Mouse (Mus musculus) neural tube, embryonic 14.5 days (tissue): Measurements from ENCODE around the gene Sgcd. TPM values are rescaled to one million over a fixed set of nuclear protein-coding genes. Genes with fewer than 3 reads are reported as not detected.

Source experiments
- ATAC-seq: fragments of 200-750 bp; cut with Nextera tagmentation; 2 replicates; pipeline ENCODE4 v1.8.0; 2017; ENCODE audit warnings: low read depth, mild to moderate bottlenecking, moderate TSS enrichment, moderate library complexity
- H3K27ac ChIP-seq: fragments of 300-500 bp; sonication (generic); 2 replicates; pipeline ENCODE4 v1.5.1; 2014; ENCODE audit warnings: low read depth, mild to moderate bottlenecking, control low read depth, low read length, moderate library complexity, mixed read lengths
- H3K27me3 ChIP-seq: fragments of 300-500 bp; sonication (generic); 2 replicates; pipeline ENCODE4 v1.6.1; 2014; ENCODE audit warnings: low read length; ENCODE audit not compliant: control insufficient read depth, insufficient read depth
- H3K36me3 ChIP-seq: fragments of 300-500 bp; sonication (generic); 2 replicates; pipeline ENCODE4 v1.6.1; 2014; ENCODE audit warnings: low read length, mixed read lengths; ENCODE audit not compliant: control insufficient read depth, insufficient read depth
- H3K4me1 ChIP-seq: fragments of 300-500 bp; sonication (generic); 2 replicates; pipeline ENCODE4 v1.6.1; 2014; ENCODE audit warnings: low read length; ENCODE audit not compliant: control insufficient read depth, insufficient read depth
- H3K4me2 ChIP-seq: fragments of 300-500 bp; sonication (generic); 2 replicates; pipeline ENCODE4 v1.6.1; 2014; ENCODE audit warnings: mild to moderate bottlenecking, low read depth, low read length, control low read depth
- H3K4me3 ChIP-seq: fragments of 300-500 bp; sonication (generic); 2 replicates; pipeline ENCODE4 v1.5.1; 2014; ENCODE audit warnings: low read depth, low read length, control low read depth, mixed read lengths
- H3K9ac ChIP-seq: fragments of 300-500 bp; sonication (generic); replicated peaks from 2 replicates; pipeline ENCODE4 v1.6.1; 2014; ENCODE audit warnings: low read depth, mild to moderate bottlenecking, control low read depth, low read length, mixed read lengths
- H3K9me3 ChIP-seq: fragments of 300-500 bp; sonication (generic); 2 replicates; pipeline ENCODE4 v1.6.1; 2016; ENCODE audit warnings: low read length; ENCODE audit not compliant: control insufficient read depth
- WGBS: fragments of 180-500 bp; shearing (Covaris S2); extraction: QIAGEN DNeasy Blood & Tissue Kit; methylation state at CpG from one replicate; pipeline ENCODE4 v1.1.7; 2014; 5-methylcytosine and 5-hydroxymethylcytosine counted together
- polyA plus RNA-seq: library from polyadenylated mRNA; unstranded; fragments of >200 nt; fragmentation: Nextera tagmentation; extraction: Ambion mirVana; gene quantifications from 2 replicates; pipeline ENCODE4 v1.2.1, GENCODE M21; 2014

Gene Sgcd
- polyA plus RNA-seq, 1 experiment from 2014 or later: 9.0 TPM

GRCm38 (mm10) chr11:46847827-46848220 is 1140.9 kb downstream of the Sgcd start:
- no peak overlapping the region for H3K4me2 ChIP-seq
- WGBS: 53% methylated on average over 3 of the region's 3 CpGs
- ATAC-seq: no peak
- no peaks in the 10 kb centered on the region for H3K36me3 ChIP-seq
- H3K4me1 ChIP-seq: no peaks in the 10 kb centered on the region
- H3K4me3 ChIP-seq: no peak overlapping the region
- H3K27me3 ChIP-seq: no peaks in the 10 kb centered on the region
- H3K27ac ChIP-seq: no peak overlapping the region
- no peaks in the 10 kb centered on the region for H3K9me3 ChIP-seq
- H3K9ac ChIP-seq: no peak overlapping the region

GRCm38 (mm10) chr11:46846661-46847060 is 1142.1 kb downstream of the Sgcd start:
- Histone ChIP-seq H3K36me3 (no peaks in the 10 kb centered on the region), H3K27me3 (no peaks in the 10 kb centered on the region), H3K4me1 (no peaks in the 10 kb centered on the region), H3K4me2 (no peak overlapping the region), H3K9me3 (no peaks in the 10 kb centered on the region), H3K9ac (no peak overlapping the region), H3K27ac (no peak overlapping the region), H3K4me3 (no peak overlapping the region)
- 57% methylated on average over 1 of the region's 1 CpGs for WGBS
- no peak for ATAC-seq
